Mouse (Mus musculus) midbrain, embryonic 15.5 days (tissue): ENCODE measurements around the gene Nodal. TPM values are rescaled to one million over a fixed set of nuclear protein-coding genes. Genes with fewer than 3 reads are reported as not detected.

Experiments
- ATAC-seq: fragments of 200-750 bp; cut with Nextera tagmentation; replicated peaks from 2 replicates; pipeline ENCODE4 v1.8.0; 2017; ENCODE audit warnings: moderate TSS enrichment
- H3K27ac ChIP-seq: fragments of 300-500 bp; sonication (generic); 2 replicates; pipeline ENCODE4 v1.5.1; 2015; ENCODE audit warnings: mild to moderate bottlenecking, inconsistent platforms
- H3K27me3 ChIP-seq: fragments of 300-500 bp; sonication (generic); replicated peaks from 2 replicates; pipeline ENCODE4 v1.6.1; 2015; ENCODE audit warnings: inconsistent platforms
- H3K36me3 ChIP-seq: fragments of 300-500 bp; sonication (generic); replicated peaks from 2 replicates; pipeline ENCODE4 v1.6.1; 2015; ENCODE audit warnings: inconsistent platforms
- H3K4me1 ChIP-seq: fragments of 300-500 bp; sonication (generic); 2 replicates; pipeline ENCODE4 v1.6.1; 2015; ENCODE audit warnings: inconsistent platforms
- H3K4me2 ChIP-seq: fragments of 300-500 bp; sonication (generic); 2 replicates; pipeline ENCODE4 v1.6.1; 2015; ENCODE audit warnings: inconsistent platforms, mild to moderate bottlenecking, moderate library complexity
- H3K4me3 ChIP-seq: fragments of 300-500 bp; sonication (generic); 2 replicates; pipeline ENCODE4 v1.5.1; 2015; ENCODE audit warnings: mild to moderate bottlenecking, inconsistent platforms
- H3K9ac ChIP-seq: fragments of 300-500 bp; sonication (generic); 2 replicates; pipeline ENCODE4 v1.6.1; 2015; ENCODE audit warnings: mild to moderate bottlenecking, inconsistent platforms
- H3K9me3 ChIP-seq: fragments of 300-500 bp; sonication (generic); 2 replicates; pipeline ENCODE4 v1.6.1; 2016; ENCODE audit warnings: inconsistent platforms
- WGBS: fragments of 180-500 bp; shearing (Covaris S2); methylation state at CpG from one replicate; pipeline ENCODE4 v1.1.7; 2015; ENCODE audit warnings: mixed read lengths; 5-methylcytosine and 5-hydroxymethylcytosine counted together
- polyA plus RNA-seq: library from polyadenylated mRNA; unstranded; fragments of >200 nt; fragmentation: Nextera tagmentation; extraction: Ambion mirVana; gene quantifications from 2 replicates; pipeline ENCODE4 v1.2.1, GENCODE M21; 2015

Nodal gene
- polyA plus RNA-seq, 1 experiment from 2014 or later: 0.10 TPM

DNA sequence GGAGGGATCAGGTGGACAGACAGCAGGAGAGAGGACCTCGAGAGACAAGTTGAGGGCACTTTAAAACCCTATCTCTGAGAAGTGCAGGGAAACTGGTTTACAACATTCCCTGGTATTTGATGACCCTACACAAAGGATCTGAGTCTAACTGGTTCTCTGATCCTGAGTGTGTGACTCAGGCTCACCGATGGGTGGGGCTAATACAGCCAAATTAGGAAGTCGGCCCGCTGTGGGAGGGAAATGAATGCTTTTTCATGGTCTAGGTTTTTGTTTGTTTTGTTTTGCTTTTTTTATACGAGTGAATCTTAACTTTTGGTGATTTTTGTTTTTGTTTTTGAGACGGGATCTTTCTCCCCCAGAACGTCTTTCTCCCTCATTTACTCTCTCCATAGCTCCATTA lies 51.1 kb downstream of the Nodal start:
- Histone ChIP-seq H3K27ac (no peak overlapping the region), H3K9me3 (no peaks in the 10 kb centered on the region), H3K36me3 (no peaks in the 10 kb centered on the region), H3K4me1 (no peaks in the 10 kb centered on the region), H3K4me3 (no peak overlapping the region), H3K27me3 (no peaks in the 10 kb centered on the region), H3K4me2 (no peak overlapping the region), H3K9ac (no peak overlapping the region)
- 70% methylated on average over 7 of the region's 7 CpGs for WGBS
- ATAC-seq: no peak

DNA sequence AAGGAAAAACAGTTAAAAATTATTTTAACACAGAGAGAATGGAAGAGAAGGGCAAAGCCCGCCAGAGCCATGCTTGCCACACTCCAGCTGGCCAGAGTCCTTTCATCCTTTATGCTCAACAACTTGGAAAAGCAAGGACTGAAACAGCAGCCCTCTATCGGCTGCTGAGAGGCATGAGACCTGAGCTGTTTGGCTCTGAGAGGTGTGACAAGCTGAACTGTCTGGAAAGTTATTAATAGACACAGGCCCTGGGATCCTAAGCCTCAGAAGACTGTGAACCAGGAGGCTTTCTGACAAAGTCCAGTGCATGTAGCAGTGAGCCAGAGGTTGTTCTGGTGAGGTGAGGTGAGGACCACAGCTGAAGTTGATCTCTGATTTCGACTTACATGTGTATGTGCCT lies 55.9 kb downstream of the Nodal start:
- H3K27me3 ChIP-seq: no peaks in the 10 kb centered on the region
- no peak overlapping the region for H3K9ac ChIP-seq
- H3K9me3 ChIP-seq: no peaks in the 10 kb centered on the region
- no peak overlapping the region for H3K4me3 ChIP-seq
- H3K4me1 ChIP-seq: peaks cover 23% of the 10 kb centered on the region
- no peak for ATAC-seq
- WGBS: 72% methylated on average over 3 of the region's 3 CpGs
- H3K4me2 ChIP-seq: no peak overlapping the region
- no peaks in the 10 kb centered on the region for H3K36me3 ChIP-seq
- H3K27ac ChIP-seq: no peak overlapping the region

DNA sequence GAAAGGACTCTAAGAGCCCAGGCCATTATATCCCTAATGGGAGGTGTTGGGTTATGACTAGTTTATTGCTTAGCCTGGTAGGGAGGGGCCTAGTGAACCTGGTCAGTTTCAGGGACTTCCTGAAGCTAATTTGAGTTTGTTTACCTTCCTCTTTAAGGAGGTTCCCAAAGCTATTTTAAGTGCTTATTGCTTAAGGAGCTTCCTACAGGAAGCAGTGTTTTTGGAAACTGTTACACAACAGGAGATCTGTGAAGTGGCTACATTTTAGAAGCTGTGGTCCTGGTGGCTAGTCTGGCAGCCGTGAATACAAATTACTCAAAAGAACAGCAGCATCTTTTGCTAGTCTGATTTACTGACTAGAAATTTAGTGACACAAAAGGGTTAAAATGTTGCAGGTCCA lies 56.6 kb downstream of the Nodal start:
- no peak for ATAC-seq
- Histone ChIP-seq H3K4me1 (peaks cover 23% of the 10 kb centered on the region), H3K27ac (no peak overlapping the region), H3K4me2 (peak overlapping the region; percentile 97), H3K4me3 (peak overlapping the region; percentile 91), H3K36me3 (no peaks in the 10 kb centered on the region), H3K27me3 (no peaks in the 10 kb centered on the region), H3K9ac (no peak overlapping the region; the same call in 1 of the 2 replicates), H3K9me3 (no peaks in the 10 kb centered on the region)
- WGBS: 81% methylated on average over 1 of the region's 1 CpGs

Other genes with a start within 250 kb of the Nodal start
- not detected in 2 replicates for gene Tbata, start 246.0 kb upstream of the Nodal start, polyA plus RNA-seq
- gene Adamts14, start 144.5 kb upstream of the Nodal start, polyA plus RNA-seq: 0.36 and 0.43 TPM in 2 replicates
- 0.06 TPM in 1 of 2 replicates, not detected in the other for gene Prf1, start 120.1 kb upstream of the Nodal start, polyA plus RNA-seq
- gene Pald1, start 34.4 kb upstream of the Nodal start, polyA plus RNA-seq: 22.5 and 23.7 TPM in 2 replicates
- gene Eif4ebp2, start 34.7 kb downstream of the Nodal start, polyA plus RNA-seq: 65.8 and 71.3 TPM in 2 replicates
- 18.1 TPM in 2 replicates for gene Lrrc20, start 57.8 kb downstream of the Nodal start, polyA plus RNA-seq
- 2.3 and 2.4 TPM in 2 replicates for gene Npffr1, start 177.5 kb downstream of the Nodal start, polyA plus RNA-seq
- 209 and 210 TPM in 2 replicates for gene Ppa1, start 230.6 kb downstream of the Nodal start, polyA plus RNA-seq